13 mouse cellular contexts compared by ENCODE assay signal in the genomic region with DNA sequence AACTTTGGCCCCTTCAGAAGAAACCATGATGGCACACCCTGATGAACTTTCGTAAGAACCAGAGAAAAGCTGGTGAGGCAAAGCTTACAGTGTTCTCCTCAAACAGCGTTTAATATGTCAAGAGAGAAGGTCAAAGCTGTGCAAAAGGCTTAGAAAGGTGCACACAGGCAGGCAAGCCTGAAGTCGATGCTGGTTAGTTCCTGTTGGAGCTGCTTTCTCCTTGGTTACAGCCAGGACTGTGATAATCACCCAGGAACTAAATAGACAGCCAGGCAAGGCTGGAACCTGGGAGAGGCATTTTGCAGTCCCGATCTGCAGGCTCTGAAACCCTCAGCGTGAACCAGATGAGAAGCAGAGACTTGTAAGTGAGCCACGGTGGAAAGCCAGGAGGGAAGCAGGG. TPM values are rescaled to one million over a fixed set of nuclear protein-coding genes. Genes with fewer than 3 reads are reported as not detected.
"Had no signal": no experiment of that assay in that cellular context is flagged by ENCODE, and none has a peak within 500 bp of the region (broad histone marks: within the 10 kb centered on the region; RNA-seq: fewer than 3 reads in every experiment).

No protein-coding gene starts in this region.

- H3K9me3 ChIP-seq: hindbrain, embryonic 13.5 days; intestine, embryonic 15.5 days; limb, embryonic 12.5 days; liver, embryonic 13.5 days; lung, embryonic 15.5 days had no signal

- H3K9ac ChIP-seq: hindbrain, embryonic 13.5 days; intestine, embryonic 15.5 days; limb, embryonic 12.5 days; liver, embryonic 13.5 days; liver, postnatal 0 days; lung, embryonic 15.5 days had no signal

- H3K4me3 ChIP-seq: hindbrain, embryonic 13.5 days; intestine, embryonic 15.5 days; limb, embryonic 12.5 days; liver, embryonic 13.5 days; lung, embryonic 15.5 days; myocyte had no signal

- DNase-seq: layer of hippocampus, adult 9-11 months; layer of hippocampus, postnatal 36 days; liver; liver, embryonic 13.5 days; liver, postnatal 0 days; lung, postnatal 14 days; midbrain, embryonic 14.5 days had no signal

- H3K36me3 ChIP-seq: hindbrain, embryonic 13.5 days; intestine, embryonic 15.5 days; limb, embryonic 12.5 days; liver, embryonic 13.5 days; lung, embryonic 15.5 days had no signal

- ATAC-seq: intestine, embryonic 15.5 days; liver, postnatal 0 days had no signal

- H3K4me2 ChIP-seq: hindbrain, embryonic 13.5 days; intestine, embryonic 15.5 days; limb, embryonic 12.5 days; liver, embryonic 13.5 days; lung, embryonic 15.5 days had no signal

- H3K27ac ChIP-seq: hindbrain, embryonic 13.5 days; intestine, embryonic 15.5 days; limb, embryonic 12.5 days; liver, embryonic 13.5 days; lung, embryonic 15.5 days had no signal

- H3K4me1 ChIP-seq: liver, embryonic 13.5 days had no signal

- H3K27me3 ChIP-seq: hindbrain, embryonic 13.5 days; intestine, embryonic 15.5 days; liver, embryonic 13.5 days; lung, embryonic 15.5 days had no signal

RNA-seq across cellular contexts. Expression of gene Hrh2, which starts 45.6 kb away (rescaled TPM):
- polyA plus RNA-seq: limb, embryonic 12.5 days; myocyte; neural tube, embryonic 11.5 days had no signal
